Mouse (Mus musculus): Measurements from ENCODE around the gene Spg21. TPM values are rescaled to one million over a fixed set of nuclear protein-coding genes. Genes with fewer than 3 reads are reported as not detected.

Spg21 gene
- total RNA-seq, 2 experiments from 2014 or later, result 29.6 to 39.8 TPM

DNA sequence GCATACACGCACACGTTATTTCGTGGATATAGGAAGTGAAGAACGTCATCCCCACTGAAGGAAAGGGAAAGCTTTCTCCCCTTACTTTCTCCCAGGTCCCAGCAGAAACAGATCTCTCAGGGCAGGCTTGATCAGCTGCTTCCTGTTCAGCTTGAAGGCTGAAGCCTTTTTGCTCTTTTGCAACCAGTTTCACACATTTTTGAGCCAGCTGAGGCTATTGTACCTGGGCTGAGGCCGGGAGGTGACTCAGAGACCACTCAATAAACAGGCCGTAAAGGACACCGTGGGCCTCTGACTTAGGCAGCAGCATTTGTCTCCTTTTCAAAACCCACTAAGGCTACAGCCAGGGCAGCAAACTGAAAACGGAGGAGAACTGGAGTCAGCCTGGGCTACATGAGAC is 72.2 kb downstream of the Spg21 start:
- DNase-seq (ENCODE audit: extremely low spot score in 1 of 2, low spot score in 1 of 2), result no peak

DNA sequence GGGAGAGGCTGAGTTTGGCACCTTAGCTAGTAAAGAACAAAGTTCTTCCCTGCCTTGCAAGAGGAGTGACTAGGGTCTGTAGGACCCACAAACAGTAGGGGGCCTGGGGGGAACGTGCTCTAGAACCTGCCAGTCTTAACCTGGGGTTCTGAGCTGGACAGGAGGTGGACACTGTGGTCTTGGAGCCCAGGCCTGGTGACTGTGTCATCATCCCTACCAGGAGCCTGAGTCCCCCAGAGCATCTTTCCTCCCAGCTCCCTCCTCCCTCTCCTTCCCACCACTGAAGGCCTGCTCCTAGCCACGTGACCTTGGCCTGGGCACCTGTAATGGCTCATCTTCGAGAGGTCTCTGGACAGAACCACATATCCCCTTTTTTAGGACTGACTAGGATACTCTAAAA is 73.4 kb downstream of the Spg21 start:
- no peak for DNase-seq (ENCODE audit: extremely low spot score in 1 of 2, low spot score in 1 of 2)

DNA sequence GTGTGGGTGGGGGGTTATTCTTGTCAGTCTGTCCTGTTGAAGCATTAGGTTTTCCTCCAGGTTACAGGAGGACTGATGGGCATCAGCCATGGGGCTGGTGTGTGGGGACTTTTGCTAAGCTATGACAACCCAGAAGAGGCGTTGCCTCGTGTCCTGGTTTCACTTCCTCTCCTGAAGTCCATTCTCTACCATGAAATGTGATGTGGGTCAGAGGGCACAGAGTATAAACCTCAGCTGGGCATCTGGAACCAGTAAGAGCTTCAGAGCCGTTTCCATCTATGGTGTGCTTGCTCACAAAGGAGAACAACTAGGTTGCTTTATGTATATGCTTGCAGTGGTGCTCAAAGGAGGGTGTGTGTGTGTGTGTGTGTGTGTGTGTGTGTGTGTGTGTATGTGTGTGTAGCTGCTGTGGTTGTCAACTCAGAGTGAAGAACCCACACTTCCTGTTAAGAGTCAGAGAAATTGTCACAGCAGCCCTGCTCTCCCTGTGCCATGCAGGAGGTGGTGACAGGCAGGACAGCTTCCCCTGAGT is 74.5 kb downstream of the Spg21 start:
- DNase-seq (ENCODE audit: extremely low spot score in 1 of 2, low spot score in 1 of 2), result no peak

DNA sequence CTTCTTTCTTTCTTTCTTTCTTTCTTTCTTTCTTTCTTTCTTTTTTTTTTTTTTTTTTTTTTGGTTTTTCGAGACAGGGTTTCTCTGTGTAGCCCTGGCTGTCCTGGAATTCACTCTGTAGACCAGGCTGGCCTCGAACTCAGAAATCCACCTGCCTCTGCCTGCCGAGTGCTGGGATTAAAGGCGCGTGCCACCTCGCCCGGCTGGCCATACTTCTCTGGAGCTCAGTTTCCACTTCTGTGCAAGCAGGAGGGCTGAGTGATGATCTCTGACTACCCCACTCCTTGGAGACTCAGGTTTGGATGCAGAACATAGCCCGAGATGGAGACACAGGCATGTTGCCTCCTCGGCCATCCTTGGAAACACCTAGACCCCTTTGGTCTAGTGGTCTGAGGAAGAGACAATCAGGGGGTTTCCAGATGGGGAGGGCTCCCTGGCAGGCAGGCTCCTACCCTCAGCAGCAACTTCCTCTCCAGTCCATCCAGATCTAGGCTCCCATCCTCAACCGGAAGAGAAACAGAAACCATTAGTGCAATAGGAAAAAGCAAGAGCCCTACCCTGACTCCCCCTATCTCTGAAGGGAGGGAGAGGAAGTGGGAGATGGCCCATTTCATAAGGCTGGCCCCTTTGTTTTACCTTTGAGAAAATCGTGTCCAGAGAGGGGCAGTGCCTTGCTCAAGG is 75.2 kb downstream of the Spg21 start:
- DNase-seq (ENCODE audit: extremely low spot score in 1 of 2, low spot score in 1 of 2), result no peak

DNA sequence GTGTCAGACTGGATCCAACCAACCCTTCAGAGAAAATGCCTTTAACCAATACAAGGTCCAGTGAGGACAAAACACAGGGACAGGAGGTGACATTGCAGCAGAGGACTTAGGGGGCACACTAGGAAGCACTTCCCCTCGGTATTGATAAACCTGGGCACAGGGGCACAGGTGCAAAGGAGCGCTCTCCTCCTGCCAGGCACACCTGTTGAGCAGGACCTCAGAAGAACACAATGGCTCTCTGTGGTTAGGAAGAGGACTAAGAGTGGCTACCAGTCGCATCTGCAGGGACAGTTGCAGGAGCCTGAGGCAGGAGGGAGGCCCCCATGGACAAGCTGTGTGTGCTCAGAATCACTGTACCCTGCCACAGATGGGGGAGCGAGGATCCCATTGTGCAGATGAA is 75.7 kb downstream of the Spg21 start:
- DNase-seq (ENCODE audit: extremely low spot score in 1 of 2, low spot score in 1 of 2), result no peak

Other genes starting within 250 kb of the Spg21 start
- gene Cilp, start 195.8 kb upstream of the Spg21 start, total RNA-seq (2021), result not detected
- 10 to 100 TPM; 32.8 to 33.3 TPM for gene Clpx, start 166.7 kb upstream of the Spg21 start, total RNA-seq (2021)
- gene Pdcd7, start 114.8 kb upstream of the Spg21 start, total RNA-seq (2021), result 10 to 100 TPM; 25.0 to 25.7 TPM
- 1 to 10 TPM; 2.0 to 2.5 TPM for gene Ubap1l, start 99.9 kb upstream of the Spg21 start, total RNA-seq (2021)
- gene Kbtbd13, start 69.3 kb upstream of the Spg21 start, total RNA-seq (2021), result under 1 TPM; 0.17 to 0.40 TPM
- gene Rasl12, start 62.4 kb upstream of the Spg21 start, total RNA-seq (2021), result 1 to 10 TPM; 3.0 to 4.3 TPM
- gene Slc51b, start 38.0 kb upstream of the Spg21 start, total RNA-seq (2021), result not detected
- gene Mtfmt, start 25.2 kb upstream of the Spg21 start, total RNA-seq (2021), result 10 to 100 TPM; 15.5 to 20.3 TPM
- gene Ankdd1a, start 59.2 kb downstream of the Spg21 start, total RNA-seq (2021), result 1 to 10 TPM; 3.3 to 3.8 TPM
- gene Plekho2, start 119.1 kb downstream of the Spg21 start, total RNA-seq (2021), result 10 to 100 TPM; 11.3 to 13.7 TPM
- under 1 TPM; 0.07 to 0.19 TPM for gene Pif1, start 126.2 kb downstream of the Spg21 start, total RNA-seq (2021)
- gene Rbpms2, start 168.7 kb downstream of the Spg21 start, total RNA-seq (2021), result 1 to 10 TPM; 2.8 to 2.9 TPM
- gene Oaz2, start 207.1 kb downstream of the Spg21 start, total RNA-seq (2021), result 100 to 1,000 TPM; 199 to 217 TPM

Data from layer of hippocampus, postnatal 25 days (tissue).